Mouse (Mus musculus): ENCODE measurements around the gene Cenpm. TPM values are rescaled to one million over a fixed set of nuclear protein-coding genes. Genes with fewer than 3 reads are reported as not detected.

Cenpm gene
- polyA plus RNA-seq, 1 experiment, result not detected

- Histone ChIP-seq H3K27ac (ENCODE audit: insufficient read depth, low read depth, low read length) (no peak overlapping the region), H3K4me1 (ENCODE audit: control insufficient read depth, insufficient read depth, low read length) (peaks cover 14% of the 10 kb centered on the region; the same call in 1 of the 2 replicates), H3K4me3 (ENCODE audit: insufficient read depth, low read depth, low read length) (no peak overlapping the region)
- TF ChIP-seq CTCF (IDR thresholded peaks at IDR 0.05; ENCODE audit: insufficient read depth, low read depth, low read length) (no peak), POLR2A (IDR thresholded peaks at IDR 0.05; ENCODE audit: insufficient read depth, low read depth, low read length) (no peak)
- 82% methylated on average over 4 of the region's 4 CpGs for WGBS
Measured at GRCm38 (mm10) chr15:82231100-82231499, 13.4 kb downstream of the Cenpm start.

- 87% methylated on average over 6 of the region's 6 CpGs for WGBS
- no peak overlapping the region for H3K4me3 ChIP-seq (ENCODE audit: insufficient read depth, low read depth, low read length)
- TF ChIP-seq POLR2A (IDR thresholded peaks at IDR 0.05; ENCODE audit: insufficient read depth, low read depth, low read length), result no peak
- TF ChIP-seq CTCF (IDR thresholded peaks at IDR 0.05; ENCODE audit: insufficient read depth, low read depth, low read length), result no peak
Measured at GRCm38 (mm10) chr15:82230098-82230611, 14.4 kb downstream of the Cenpm start.

GRCm38 (mm10) chr15:82229542-82230045, 15.0 kb downstream of the Cenpm start:
- H3K4me1 ChIP-seq (ENCODE audit: control insufficient read depth, insufficient read depth, low read length), result peaks cover 20% of the 10 kb centered on the region; the same call in 1 of the 2 replicates
- 72% methylated on average over 11 of the region's 11 CpGs for whole genome bisulfite sequencing
- TF ChIP-seq POLR2A (IDR thresholded peaks at IDR 0.05; ENCODE audit: insufficient read depth, low read depth, low read length) (no peak), CTCF (IDR thresholded peaks at IDR 0.05; ENCODE audit: insufficient read depth, low read depth, low read length) (no peak)
- H3K27ac ChIP-seq (ENCODE audit: insufficient read depth, low read depth, low read length), result no peak overlapping the region
- H3K4me3 ChIP-seq (ENCODE audit: insufficient read depth, low read depth, low read length), result no peak overlapping the region

More at GRCm38 (mm10) chr15:82230098-82230611, 14.4 kb downstream of the Cenpm start:
- Histone ChIP-seq H3K27ac (ENCODE audit: insufficient read depth, low read depth, low read length) (no peak overlapping the region), H3K4me1 (ENCODE audit: control insufficient read depth, insufficient read depth, low read length) (peaks cover 20% of the 10 kb centered on the region; the same call in 1 of the 2 replicates)

GRCm38 (mm10) chr15:82225769-82226168, 18.8 kb downstream of the Cenpm start:
- TF ChIP-seq POLR2A (IDR thresholded peaks at IDR 0.05; ENCODE audit: insufficient read depth, low read depth, low read length), result no peak
- H3K4me1 ChIP-seq (ENCODE audit: control insufficient read depth, insufficient read depth, low read length), result peaks cover 28% of the 10 kb centered on the region
- 88% methylated on average over 5 of the region's 5 CpGs for WGBS
- H3K4me3 ChIP-seq (ENCODE audit: insufficient read depth, low read depth, low read length), result no peak overlapping the region
- H3K27ac ChIP-seq (ENCODE audit: insufficient read depth, low read depth, low read length), result no peak overlapping the region

- WGBS, result 65% methylated on average over 7 of the region's 7 CpGs
- Histone ChIP-seq H3K4me1 (ENCODE audit: control insufficient read depth, insufficient read depth, low read length) (peaks cover 32% of the 10 kb centered on the region), H3K4me3 (ENCODE audit: insufficient read depth, low read depth, low read length) (no peak overlapping the region), H3K27ac (ENCODE audit: insufficient read depth, low read depth, low read length) (no peak overlapping the region)
- no peak for TF ChIP-seq POLR2A (IDR thresholded peaks at IDR 0.05; ENCODE audit: insufficient read depth, low read depth, low read length)
- no peak for TF ChIP-seq CTCF (IDR thresholded peaks at IDR 0.05; ENCODE audit: insufficient read depth, low read depth, low read length)
Measured at GRCm38 (mm10) chr15:82224602-82225215, 19.8 kb downstream of the Cenpm start.

GRCm38 (mm10) chr15:82223657-82224601, 20.6 kb downstream of the Cenpm start, which contains the start of gene Tnfrsf13c:
TSS of gene Tnfrsf13c (minus strand) at chr15:82224369.
- Histone ChIP-seq H3K27ac (ENCODE audit: insufficient read depth, low read depth, low read length) (no peak within 1 kb of the TSS), H3K4me1 (ENCODE audit: control insufficient read depth, insufficient read depth, low read length) (peaks cover 34% of the 10 kb centered on the region), H3K4me3 (ENCODE audit: insufficient read depth, low read depth, low read length) (peak within 1 kb of the TSS; percentile 50)
- 4% methylated on average over 44 of the region's 44 CpGs for WGBS
- TF ChIP-seq CTCF (IDR thresholded peaks at IDR 0.05; ENCODE audit: insufficient read depth, low read depth, low read length) (no peak), POLR2A (IDR thresholded peaks at IDR 0.05; ENCODE audit: insufficient read depth, low read depth, low read length) (no peak)

GRCm38 (mm10) chr15:82223251-82223650, 21.3 kb downstream of the Cenpm start:
- TF ChIP-seq CTCF (IDR thresholded peaks at IDR 0.05; ENCODE audit: insufficient read depth, low read depth, low read length) (no peak), POLR2A (IDR thresholded peaks at IDR 0.05; ENCODE audit: insufficient read depth, low read depth, low read length) (no peak)
- H3K27ac ChIP-seq (ENCODE audit: insufficient read depth, low read depth, low read length), result no peak overlapping the region
- WGBS, result 88% methylated on average over 7 of the region's 7 CpGs

GRCm38 (mm10) chr15:82221104-82221860, 23.3 kb downstream of the Cenpm start:
- H3K4me1 ChIP-seq (ENCODE audit: control insufficient read depth, insufficient read depth, low read length), result peaks cover 52% of the 10 kb centered on the region
- H3K4me3 ChIP-seq (ENCODE audit: insufficient read depth, low read depth, low read length), result no peak overlapping the region
- 67% methylated on average over 14 of the region's 14 CpGs for WGBS
- H3K27ac ChIP-seq (ENCODE audit: insufficient read depth, low read depth, low read length), result no peak overlapping the region; the same call in 1 of the 2 replicates
- TF ChIP-seq CTCF (IDR thresholded peaks at IDR 0.05; ENCODE audit: insufficient read depth, low read depth, low read length) (no peak), POLR2A (IDR thresholded peaks at IDR 0.05; ENCODE audit: insufficient read depth, low read depth, low read length) (no peak)

More at GRCm38 (mm10) chr15:82223251-82223650, 21.3 kb downstream of the Cenpm start:
- H3K4me3 ChIP-seq (ENCODE audit: insufficient read depth, low read depth, low read length), result no peak overlapping the region
- peaks cover 38% of the 10 kb centered on the region for H3K4me1 ChIP-seq (ENCODE audit: control insufficient read depth, insufficient read depth, low read length)

All from olfactory bulb, adult 2 months (tissue).